Mouse (Mus musculus) neural tube, embryonic 14.5 days (tissue): Measurements from ENCODE around the gene Vmn2r30. TPM values are rescaled to one million over a fixed set of nuclear protein-coding genes. Genes with fewer than 3 reads are reported as not detected.
"Not testable (repeated sequence)": the region's sequence is repeated elsewhere in the genome, so short reads cannot be mapped to it uniquely, and the experiment has no call there.

Experiments used
- ATAC-seq: fragments of 200-750 bp; cut with Nextera tagmentation; 2 replicates; pipeline ENCODE4 v1.8.0; 2017; ENCODE audit warnings: low read depth, mild to moderate bottlenecking, moderate TSS enrichment, moderate library complexity
- H3K27ac ChIP-seq: fragments of 300-500 bp; sonication (generic); 2 replicates; pipeline ENCODE4 v1.5.1; 2014; ENCODE audit warnings: low read depth, mild to moderate bottlenecking, control low read depth, low read length, moderate library complexity, mixed read lengths
- H3K27me3 ChIP-seq: fragments of 300-500 bp; sonication (generic); 2 replicates; pipeline ENCODE4 v1.6.1; 2014; ENCODE audit warnings: low read length; ENCODE audit not compliant: control insufficient read depth, insufficient read depth
- H3K36me3 ChIP-seq: fragments of 300-500 bp; sonication (generic); 2 replicates; pipeline ENCODE4 v1.6.1; 2014; ENCODE audit warnings: low read length, mixed read lengths; ENCODE audit not compliant: control insufficient read depth, insufficient read depth
- H3K4me1 ChIP-seq: fragments of 300-500 bp; sonication (generic); 2 replicates; pipeline ENCODE4 v1.6.1; 2014; ENCODE audit warnings: low read length; ENCODE audit not compliant: control insufficient read depth, insufficient read depth
- H3K4me2 ChIP-seq: fragments of 300-500 bp; sonication (generic); 2 replicates; pipeline ENCODE4 v1.6.1; 2014; ENCODE audit warnings: mild to moderate bottlenecking, low read depth, low read length, control low read depth
- H3K4me3 ChIP-seq: fragments of 300-500 bp; sonication (generic); 2 replicates; pipeline ENCODE4 v1.5.1; 2014; ENCODE audit warnings: low read depth, low read length, control low read depth, mixed read lengths
- H3K9ac ChIP-seq: fragments of 300-500 bp; sonication (generic); replicated peaks from 2 replicates; pipeline ENCODE4 v1.6.1; 2014; ENCODE audit warnings: low read depth, mild to moderate bottlenecking, control low read depth, low read length, mixed read lengths
- H3K9me3 ChIP-seq: fragments of 300-500 bp; sonication (generic); 2 replicates; pipeline ENCODE4 v1.6.1; 2016; ENCODE audit warnings: low read length; ENCODE audit not compliant: control insufficient read depth
- WGBS: fragments of 180-500 bp; shearing (Covaris S2); extraction: QIAGEN DNeasy Blood & Tissue Kit; methylation state at CpG from one replicate; pipeline ENCODE4 v1.1.7; 2014; 5-methylcytosine and 5-hydroxymethylcytosine counted together
- microRNA-seq: library from miRNA; unstranded; fragments of <30 nt; microRNA quantifications from one replicate; pipeline ENCODE4, GENCODE M21; 2016
- polyA plus RNA-seq: library from polyadenylated mRNA; unstranded; fragments of >200 nt; fragmentation: Nextera tagmentation; extraction: Ambion mirVana; gene quantifications from 2 replicates; pipeline ENCODE4 v1.2.1, GENCODE M21; 2014

Vmn2r30 gene
- not detected in 2 replicates for polyA plus RNA-seq

DNA sequence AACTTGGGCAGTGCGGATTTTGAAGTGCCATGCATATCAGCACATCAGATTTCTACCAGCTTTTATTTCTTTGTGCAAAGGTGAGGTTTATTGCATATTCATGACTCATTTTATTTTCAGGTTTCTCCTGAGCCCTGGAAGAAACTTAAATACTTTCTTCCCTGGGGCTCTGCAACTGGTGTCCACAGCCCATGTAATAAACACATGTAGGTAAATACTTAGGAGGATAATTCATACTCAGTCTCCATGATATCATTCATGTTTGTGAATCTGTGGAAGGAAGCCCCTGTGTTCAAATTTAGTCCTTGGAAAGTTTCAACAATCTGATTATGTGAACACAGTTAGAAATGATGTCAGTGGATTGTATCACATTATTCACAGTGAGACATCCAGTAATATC is at the start of gene Vmn2r30:
Gene Vmn2r30, minus strand, starts transcription at position 101 of the 400 bp plus-strand sequence.
- WGBS = no CpG with 5 or more reads among the region's 1 CpGs

DNA sequence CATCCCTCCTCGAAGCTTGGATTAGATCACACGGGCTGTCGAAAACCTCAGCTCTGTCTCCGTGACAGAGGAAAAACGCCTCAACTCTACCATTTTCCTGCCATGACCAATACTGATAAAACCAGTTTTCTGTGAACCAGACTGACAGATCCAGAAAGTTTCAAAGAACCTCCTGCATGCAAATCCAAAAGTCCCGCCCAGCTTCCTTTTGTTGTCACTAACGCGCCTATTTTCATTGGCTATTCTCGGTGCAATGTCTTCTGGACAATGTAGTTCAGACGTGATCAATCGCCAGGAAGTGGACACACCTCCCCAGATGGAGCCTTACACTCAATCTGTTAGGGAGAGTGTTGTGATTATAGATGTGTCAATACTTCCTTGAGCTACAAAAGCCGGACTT is 37.0 kb upstream of the Vmn2r30 start, which contains the start of gene Gm45783:
Gene Gm45783, minus strand, starts transcription at position 143 of the 400 bp plus-strand sequence.
- not testable (repeated sequence) for H3K9me3 ChIP-seq, H3K4me3 ChIP-seq, ATAC-seq, H3K4me2 ChIP-seq, H3K4me1 ChIP-seq, H3K9ac ChIP-seq, H3K27me3 ChIP-seq, H3K36me3 ChIP-seq, H3K27ac ChIP-seq
- WGBS = 47% methylated on average over 12 of the region's 12 CpGs

More for the DNA sequence above, at the start of gene Vmn2r30:
- H3K9ac ChIP-seq, H3K27me3 ChIP-seq, H3K4me1 ChIP-seq, ATAC-seq, H3K36me3 ChIP-seq, H3K27ac ChIP-seq, H3K4me3 ChIP-seq, H3K4me2 ChIP-seq, H3K9me3 ChIP-seq: not testable (repeated sequence)

DNA sequence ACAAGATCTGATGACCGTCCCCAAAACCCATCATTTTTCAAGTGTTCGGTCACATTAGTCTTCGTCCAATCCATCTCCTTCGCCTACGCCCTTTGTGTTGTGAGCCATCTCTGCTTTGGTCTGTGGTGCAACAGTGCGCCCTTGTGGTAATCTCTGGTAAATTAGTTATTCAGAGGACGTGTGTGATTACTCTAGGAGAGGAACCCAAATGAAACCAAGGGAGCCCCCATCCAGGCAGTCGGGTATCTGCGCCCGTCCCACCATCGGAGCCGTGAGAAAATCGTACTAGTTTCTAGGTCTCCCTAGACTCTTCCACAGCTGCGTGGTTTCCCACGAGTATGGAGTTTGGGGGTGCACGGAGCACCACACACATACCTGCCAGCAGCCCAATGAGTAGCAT is 41.8 kb downstream of the Vmn2r30 start:
- Histone ChIP-seq H3K4me2 (no peak overlapping the region), H3K36me3 (peaks cover 30% of the 10 kb centered on the region), H3K9ac (no peak overlapping the region), H3K27ac (no peak overlapping the region), H3K9me3 (no peaks in the 10 kb centered on the region), H3K4me1 (no peaks in the 10 kb centered on the region), H3K4me3 (no peak overlapping the region), H3K27me3 (no peaks in the 10 kb centered on the region)
- WGBS = 83% methylated on average over 16 of the region's 16 CpGs
- ATAC-seq = no peak

DNA sequence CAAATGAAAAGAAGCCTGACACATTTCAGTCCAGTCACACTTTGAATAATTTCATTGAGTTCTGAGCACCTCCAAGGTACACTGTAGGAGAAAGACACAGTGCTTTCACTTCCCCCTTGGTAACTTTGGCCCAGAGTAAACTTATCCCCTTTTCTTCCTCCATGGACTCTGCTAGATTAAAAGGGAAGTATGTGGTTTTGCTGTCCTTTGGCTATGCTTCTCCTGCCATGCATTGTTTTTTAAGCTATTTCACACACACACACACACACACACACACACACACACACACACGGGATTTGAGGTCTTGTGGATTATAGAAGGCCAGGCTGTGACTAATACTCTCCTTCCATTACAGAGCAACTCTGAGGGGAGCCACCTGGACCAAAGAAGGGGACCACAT is 56.0 kb downstream of the Vmn2r30 start:
- H3K36me3 ChIP-seq = peaks cover 24% of the 10 kb centered on the region
- no peaks in the 10 kb centered on the region for H3K9me3 ChIP-seq
- 58% methylated on average over 1 of the region's 1 CpGs for WGBS
- H3K27me3 ChIP-seq = no peaks in the 10 kb centered on the region
- no peak overlapping the region for H3K4me3 ChIP-seq
- no peaks in the 10 kb centered on the region for H3K4me1 ChIP-seq
- H3K9ac ChIP-seq = no peak overlapping the region
- no peak overlapping the region for H3K27ac ChIP-seq
- H3K4me2 ChIP-seq = no peak overlapping the region
- no peak for ATAC-seq

DNA sequence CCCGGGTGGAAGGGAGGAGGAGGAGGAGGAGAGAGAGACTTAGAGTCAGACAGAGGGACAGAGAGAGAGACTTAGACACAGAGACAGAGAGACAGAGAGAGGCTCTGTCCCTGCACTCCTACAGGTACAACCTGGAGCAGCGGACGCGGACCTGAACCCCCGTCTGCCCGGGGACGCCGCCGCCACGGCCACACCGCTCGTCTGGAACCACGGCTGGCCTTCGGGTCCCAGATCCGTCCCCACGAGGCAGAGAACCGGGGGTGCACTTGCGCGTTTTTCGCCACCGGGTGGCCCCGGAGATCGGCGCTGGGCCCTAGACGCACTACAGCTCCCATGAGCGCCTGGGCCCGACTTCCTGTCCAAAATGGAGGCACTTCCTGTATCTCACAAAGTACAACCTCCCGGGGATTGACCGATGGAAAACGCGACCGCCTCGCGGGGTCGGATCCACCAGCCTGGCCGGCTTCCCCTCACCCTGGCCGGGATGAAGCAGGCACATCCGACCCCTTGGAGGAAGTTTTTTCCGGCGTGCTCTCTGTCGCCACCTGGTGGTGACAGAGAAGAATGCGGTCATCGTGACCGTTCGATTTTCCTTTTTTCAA is 59.3 kb downstream of the Vmn2r30 start, which contains the start of gene Gm45844:
Gene Gm45844, minus strand, starts transcription at position 324 of the 602 bp plus-strand sequence.
- H3K36me3 ChIP-seq, H3K27me3 ChIP-seq, H3K4me1 ChIP-seq, H3K9me3 ChIP-seq: not testable (repeated sequence)
- peak; percentile 99 for ATAC-seq
- 39% methylated on average over 45 of the region's 45 CpGs for WGBS
- Histone ChIP-seq H3K27ac (peak within 1 kb of the TSS; percentile 28; the same call in 1 of the 2 replicates), H3K9ac (0 out of 2 replicates have a peak within 1 kb of the TSS, but pooled peaks have one; percentile 8), H3K4me3 (peak within 1 kb of the TSS; percentile 23), H3K4me2 (peak within 1 kb of the TSS; percentile 37)

DNA sequence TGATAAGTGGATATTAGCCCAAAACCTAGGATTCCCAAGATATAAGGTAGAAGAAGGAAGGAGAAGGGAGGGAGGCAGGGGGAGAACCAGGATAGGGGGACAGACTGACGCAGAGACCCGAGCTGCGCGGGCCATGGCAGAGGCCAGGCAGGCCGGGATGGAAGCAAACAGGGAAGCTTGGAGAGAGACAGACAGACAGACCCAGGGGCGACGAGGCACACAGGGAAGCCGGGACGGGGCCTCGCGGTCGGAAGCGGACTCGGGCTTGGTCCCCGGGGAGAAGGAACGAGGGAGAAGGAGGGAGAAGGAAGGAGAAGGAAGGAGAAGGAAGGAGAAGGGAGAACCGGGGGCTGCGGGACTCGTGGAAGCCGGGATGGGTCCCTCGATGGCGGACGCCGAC is 59.9 kb downstream of the Vmn2r30 start:
- WGBS = 44% methylated on average over 24 of the region's 24 CpGs
- peak; percentile 73 for ATAC-seq

More for the DNA sequence above, 59.9 kb downstream of the Vmn2r30 start:
- H3K27me3 ChIP-seq, H3K4me1 ChIP-seq, H3K9me3 ChIP-seq, H3K36me3 ChIP-seq: not testable (repeated sequence)
- peak overlapping the region; percentile 37 for H3K4me2 ChIP-seq
- H3K27ac ChIP-seq = peak overlapping the region; percentile 28; the same call in 1 of the 2 replicates
- 0 out of 2 replicates have a peak overlapping the region, but pooled peaks have one; percentile 8 for H3K9ac ChIP-seq
- H3K4me3 ChIP-seq = peak overlapping the region; percentile 23

Small RNA genes within 50 kb of the gene (microRNA-seq; reads per million reads assigned to microRNA genes)
- 1.7 reads per million for gene Mir5620

Other genes starting within 250 kb of the Vmn2r30 start
- 22.7 and 23.8 TPM in 2 replicates for gene Zfp954, start 216.1 kb downstream of the Vmn2r30 start, polyA plus RNA-seq
- 13.8 and 15.4 TPM in 2 replicates for gene Zfp773, start 200.9 kb downstream of the Vmn2r30 start, polyA plus RNA-seq
- 3.6 and 3.9 TPM in 2 replicates for gene Zfp418, start 166.3 kb downstream of the Vmn2r30 start, polyA plus RNA-seq
- 10.1 and 11.1 TPM in 2 replicates for gene Zfp772, start 127.6 kb downstream of the Vmn2r30 start, polyA plus RNA-seq
- 1.0 and 2.5 TPM in 2 replicates for gene Vmn2r29, start 90.3 kb downstream of the Vmn2r30 start, polyA plus RNA-seq
- 9.7 and 16.2 TPM in 2 replicates for gene Gm45844, start 59.3 kb downstream of the Vmn2r30 start, polyA plus RNA-seq
- gene Clcn4, start 36.8 kb downstream of the Vmn2r30 start, polyA plus RNA-seq = 188 and 193 TPM in 2 replicates
- not detected in 2 replicates for gene Gm45783, start 37.0 kb upstream of the Vmn2r30 start, polyA plus RNA-seq
- gene Vmn2r31, start 62.1 kb upstream of the Vmn2r30 start, polyA plus RNA-seq = not detected in 2 replicates
- gene Vmn2r32, start 142.4 kb upstream of the Vmn2r30 start, polyA plus RNA-seq = not detected in 2 replicates
- not detected in 2 replicates for gene Vmn2r33, start 229.2 kb upstream of the Vmn2r30 start, polyA plus RNA-seq